Mouse (Mus musculus): ENCODE measurements around the gene Txnrd3. TPM values are rescaled to one million over a fixed set of nuclear protein-coding genes. Genes with fewer than 3 reads are reported as not detected.
A peak's percentile ranks its signal among the peaks of the same experiment; 100 is the strongest.

Txnrd3 gene
- polyA plus RNA-seq, 1 experiment from 2014 or later = 16.7 TPM

- WGBS = 33% methylated on average over 7 of the region's 7 CpGs
- Histone ChIP-seq H3K27me3 (replicated peaks) (no peaks in the 10 kb centered on the region), H3K27ac (no peak overlapping the region), H3K36me3 (replicated peaks) (no peaks in the 10 kb centered on the region; the same call in 1 of the 2 replicates), H3K9me3 (no peaks in the 10 kb centered on the region), H3K9ac (no peak overlapping the region), H3K4me2 (no peak overlapping the region), H3K4me3 (no peak overlapping the region), H3K4me1 (no peaks in the 10 kb centered on the region)
- no peak for ATAC-seq (replicated peaks)
These were observed 16.1 kb downstream of the Txnrd3 start for GRCm38 (mm10) chr6:89659692-89660423.

GRCm38 (mm10) chr6:89660490-89660889 is 16.7 kb downstream of the Txnrd3 start:
- ATAC-seq (replicated peaks) = no peak
- H3K4me3 ChIP-seq = no peak overlapping the region
- H3K36me3 ChIP-seq (replicated peaks) = no peaks in the 10 kb centered on the region; the same call in 1 of the 2 replicates
- H3K9me3 ChIP-seq = no peaks in the 10 kb centered on the region
- no peaks in the 10 kb centered on the region for H3K4me1 ChIP-seq
- no peaks in the 10 kb centered on the region for H3K27me3 ChIP-seq (replicated peaks)
- WGBS = 83% methylated on average over 1 of the region's 1 CpGs
- no peak overlapping the region for H3K4me2 ChIP-seq
- no peak overlapping the region for H3K9ac ChIP-seq
- no peak overlapping the region for H3K27ac ChIP-seq

GRCm38 (mm10) chr6:89662521-89662920 is 18.7 kb downstream of the Txnrd3 start:
- no peak overlapping the region for H3K4me2 ChIP-seq
- no peaks in the 10 kb centered on the region for H3K27me3 ChIP-seq (replicated peaks)
- no peaks in the 10 kb centered on the region for H3K4me1 ChIP-seq
- no peak overlapping the region for H3K27ac ChIP-seq
- H3K9me3 ChIP-seq = no peaks in the 10 kb centered on the region
- H3K36me3 ChIP-seq (replicated peaks) = no peaks in the 10 kb centered on the region; the same call in 1 of the 2 replicates
- H3K9ac ChIP-seq = no peak overlapping the region
- WGBS = 91% methylated on average over 3 of the region's 3 CpGs
- no peak overlapping the region for H3K4me3 ChIP-seq
- no peak for ATAC-seq (replicated peaks)

GRCm38 (mm10) chr6:89665155-89665554 is 21.4 kb downstream of the Txnrd3 start:
- Histone ChIP-seq H3K36me3 (replicated peaks) (no peaks in the 10 kb centered on the region; the same call in 1 of the 2 replicates), H3K4me2 (no peak overlapping the region), H3K9ac (no peak overlapping the region), H3K4me1 (no peaks in the 10 kb centered on the region), H3K4me3 (no peak overlapping the region), H3K9me3 (no peaks in the 10 kb centered on the region), H3K27ac (no peak overlapping the region), H3K27me3 (replicated peaks) (no peaks in the 10 kb centered on the region)
- WGBS = 43% methylated on average over 8 of the region's 8 CpGs
- ATAC-seq (replicated peaks) = 0 out of 2 replicates have a peak, but pooled peaks have one; percentile 38

- no peak overlapping the region for H3K4me2 ChIP-seq
- no peaks in the 10 kb centered on the region for H3K9me3 ChIP-seq
- H3K27ac ChIP-seq = no peak overlapping the region
- H3K4me3 ChIP-seq = no peak overlapping the region
- H3K9ac ChIP-seq = no peak overlapping the region
- no peaks in the 10 kb centered on the region; the same call in 1 of the 2 replicates for H3K36me3 ChIP-seq (replicated peaks)
- no peaks in the 10 kb centered on the region for H3K27me3 ChIP-seq (replicated peaks)
- no peak for ATAC-seq (replicated peaks)
- H3K4me1 ChIP-seq = no peaks in the 10 kb centered on the region
- WGBS = 86% methylated on average over 7 of the region's 7 CpGs
These were observed 21.9 kb downstream of the Txnrd3 start for GRCm38 (mm10) chr6:89665667-89666066.

GRCm38 (mm10) chr6:89666976-89667375 is 23.2 kb downstream of the Txnrd3 start:
- Histone ChIP-seq H3K4me2 (no peak overlapping the region), H3K9me3 (no peaks in the 10 kb centered on the region), H3K27me3 (replicated peaks) (no peaks in the 10 kb centered on the region), H3K27ac (no peak overlapping the region), H3K9ac (no peak overlapping the region), H3K4me1 (no peaks in the 10 kb centered on the region), H3K36me3 (replicated peaks) (no peaks in the 10 kb centered on the region; the same call in 1 of the 2 replicates), H3K4me3 (no peak overlapping the region)
- WGBS = 89% methylated on average over 3 of the region's 3 CpGs
- no peak for ATAC-seq (replicated peaks)

GRCm38 (mm10) chr6:89669556-89669955 is 25.8 kb downstream of the Txnrd3 start:
- no peaks in the 10 kb centered on the region for H3K27me3 ChIP-seq (replicated peaks)
- WGBS = 83% methylated on average over 6 of the region's 6 CpGs
- H3K4me2 ChIP-seq = no peak overlapping the region
- no peak overlapping the region for H3K9ac ChIP-seq
- no peak overlapping the region for H3K4me3 ChIP-seq
- H3K4me1 ChIP-seq = no peaks in the 10 kb centered on the region
- no peak overlapping the region for H3K27ac ChIP-seq
- no peak for ATAC-seq (replicated peaks)
- H3K9me3 ChIP-seq = no peaks in the 10 kb centered on the region
- H3K36me3 ChIP-seq (replicated peaks) = no peaks in the 10 kb centered on the region; the same call in 1 of the 2 replicates

GRCm38 (mm10) chr6:89671431-89671830 is 27.6 kb downstream of the Txnrd3 start:
- H3K4me2 ChIP-seq = no peak overlapping the region
- WGBS = 83% methylated on average over 6 of the region's 6 CpGs
- H3K36me3 ChIP-seq (replicated peaks) = no peaks in the 10 kb centered on the region; the same call in 1 of the 2 replicates
- no peaks in the 10 kb centered on the region for H3K9me3 ChIP-seq
- no peaks in the 10 kb centered on the region for H3K27me3 ChIP-seq (replicated peaks)
- H3K4me3 ChIP-seq = no peak overlapping the region
- no peak for ATAC-seq (replicated peaks)
- no peak overlapping the region for H3K9ac ChIP-seq
- no peaks in the 10 kb centered on the region for H3K4me1 ChIP-seq
- no peak overlapping the region for H3K27ac ChIP-seq

- ATAC-seq (replicated peaks) = no peak
- WGBS = 93% methylated on average over 7 of the region's 7 CpGs
- Histone ChIP-seq H3K4me2 (no peak overlapping the region), H3K27ac (no peak overlapping the region), H3K4me3 (no peak overlapping the region), H3K36me3 (replicated peaks) (no peaks in the 10 kb centered on the region; the same call in 1 of the 2 replicates), H3K4me1 (no peaks in the 10 kb centered on the region), H3K27me3 (replicated peaks) (no peaks in the 10 kb centered on the region), H3K9ac (no peak overlapping the region), H3K9me3 (no peaks in the 10 kb centered on the region)
These were observed 28.9 kb downstream of the Txnrd3 start for GRCm38 (mm10) chr6:89672641-89673040.

GRCm38 (mm10) chr6:89673135-89673780 is 29.5 kb downstream of the Txnrd3 start:
- 83% methylated on average over 11 of the region's 11 CpGs for WGBS
- Histone ChIP-seq H3K9ac (no peak overlapping the region), H3K9me3 (no peaks in the 10 kb centered on the region), H3K4me3 (no peak overlapping the region), H3K27ac (no peak overlapping the region), H3K27me3 (replicated peaks) (no peaks in the 10 kb centered on the region), H3K36me3 (replicated peaks) (no peaks in the 10 kb centered on the region; the same call in 1 of the 2 replicates), H3K4me2 (no peak overlapping the region), H3K4me1 (no peaks in the 10 kb centered on the region)
- ATAC-seq (replicated peaks) = peak; percentile 32; the same call in 1 of the 2 replicates

- H3K4me2 ChIP-seq = no peak overlapping the region
- H3K27me3 ChIP-seq (replicated peaks) = no peaks in the 10 kb centered on the region
- no peaks in the 10 kb centered on the region for H3K9me3 ChIP-seq
- WGBS = 73% methylated on average over 4 of the region's 4 CpGs
- H3K27ac ChIP-seq = no peak overlapping the region
- H3K36me3 ChIP-seq (replicated peaks) = no peaks in the 10 kb centered on the region; the same call in 1 of the 2 replicates
- ATAC-seq (replicated peaks) = no peak
- no peak overlapping the region for H3K9ac ChIP-seq
- H3K4me1 ChIP-seq = peaks cover 2% of the 10 kb centered on the region; the same call in 1 of the 2 replicates
- H3K4me3 ChIP-seq = no peak overlapping the region
These were observed 34.7 kb downstream of the Txnrd3 start for GRCm38 (mm10) chr6:89678522-89678921.

- Histone ChIP-seq H3K4me1 (peaks cover 2% of the 10 kb centered on the region; the same call in 1 of the 2 replicates), H3K36me3 (replicated peaks) (no peaks in the 10 kb centered on the region; the same call in 1 of the 2 replicates), H3K9ac (no peak overlapping the region), H3K9me3 (no peaks in the 10 kb centered on the region), H3K27ac (no peak overlapping the region), H3K4me2 (no peak overlapping the region), H3K4me3 (no peak overlapping the region), H3K27me3 (replicated peaks) (no peaks in the 10 kb centered on the region)
- WGBS = 24% methylated on average over 10 of the region's 10 CpGs
- peak; percentile 74 for ATAC-seq (replicated peaks)
These were observed 35.6 kb downstream of the Txnrd3 start for GRCm38 (mm10) chr6:89679291-89679835.
